ENCODE assay signal across 18 mouse cellular contexts in the genomic region with DNA sequence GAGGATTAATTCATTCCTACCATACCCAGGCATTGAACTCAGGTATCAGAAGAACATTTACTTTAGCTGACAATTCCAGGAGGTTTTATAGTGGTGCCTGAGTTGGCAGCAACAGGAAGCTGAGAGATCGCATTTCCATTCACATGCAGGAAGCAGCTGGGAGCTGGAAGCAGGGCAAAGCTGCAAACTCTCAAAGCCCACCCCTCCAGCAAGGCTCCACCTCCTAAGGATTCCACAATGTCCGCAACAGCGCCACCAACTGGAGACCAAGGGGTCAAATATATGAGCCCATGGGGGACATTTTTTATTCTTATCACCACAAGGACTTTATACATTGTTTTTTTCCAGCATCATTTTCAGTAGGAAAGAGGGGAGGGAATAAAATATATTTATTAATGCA. TPM values are rescaled to one million over a fixed set of nuclear protein-coding genes. Genes with fewer than 3 reads are reported as not detected.
DNase-seq lines count a peak whose midpoint lies in the region; ATAC-seq and TF ChIP-seq lines count a peak whose summit lies in the region.
"Had no signal": no experiment of that assay in that cellular context is flagged by ENCODE, and none has a peak within 500 bp of the region (broad histone marks: within the 10 kb centered on the region; RNA-seq: fewer than 3 reads in every experiment).

No protein-coding gene starts in this region.

- no peak for TF ChIP-seq EP300 in liver, embryonic 14.5 days (IDR thresholded peaks at IDR 0.05; ENCODE audit: low read depth)

- H3K9me3 ChIP-seq in heart, embryonic 10.5 days: peaks cover 3% of the 10 kb centered on the region; the same call in 1 of the 2 replicates
- H3K9me3 ChIP-seq in liver, embryonic 14.5 days (ENCODE audit: control insufficient read depth, low read length): no peaks in the 10 kb centered on the region
- peaks cover 4% of the 10 kb centered on the region; the same call in 1 of the 2 replicates for H3K9me3 ChIP-seq in liver, embryonic 11.5 days (ENCODE audit: control insufficient read depth, low read length)
- H3K9me3 ChIP-seq: forebrain, embryonic 15.5 days; neural tube, embryonic 12.5 days had no signal

- no peak overlapping the region for H3K27ac ChIP-seq in heart, embryonic 10.5 days
- no peak overlapping the region for H3K27ac ChIP-seq in liver, embryonic 14.5 days
- H3K27ac ChIP-seq in liver, embryonic 11.5 days (ENCODE audit: low read depth, low read length): no peak overlapping the region
- H3K27ac ChIP-seq: forebrain, embryonic 15.5 days; hindbrain, embryonic 14.5 days; neural tube, embryonic 12.5 days had no signal

- H3K4me2 ChIP-seq in liver, embryonic 14.5 days (ENCODE audit: low read depth): no peak overlapping the region
- no peak overlapping the region for H3K4me2 ChIP-seq in liver, embryonic 11.5 days
- H3K4me2 ChIP-seq: forebrain, embryonic 15.5 days; hindbrain, embryonic 14.5 days; neural tube, embryonic 12.5 days had no signal

- H3K9ac ChIP-seq in liver, embryonic 14.5 days (replicated peaks): no peak overlapping the region
- no peak overlapping the region for H3K9ac ChIP-seq in liver, embryonic 11.5 days (ENCODE audit: low read depth, low read length)
- H3K9ac ChIP-seq: forebrain, embryonic 15.5 days; hindbrain, embryonic 14.5 days; neural tube, embryonic 12.5 days had no signal

- no peak overlapping the region for H3K4me3 ChIP-seq in heart, embryonic 10.5 days
- no peak overlapping the region for H3K4me3 ChIP-seq in liver, embryonic 14.5 days (ENCODE audit: insufficient read depth in 1 of 2, low read depth in 2 of 2, low read length in 2 of 2)
- no peak overlapping the region for H3K4me3 ChIP-seq in liver, embryonic 11.5 days (ENCODE audit: low read depth, low read length)
- H3K4me3 ChIP-seq: erythroblast, embryonic 14.5 days; forebrain, embryonic 15.5 days; neural tube, embryonic 12.5 days had no signal

- H3K4me1 ChIP-seq in heart, embryonic 10.5 days: peaks cover 5% of the 10 kb centered on the region; the same call in 1 of the 2 replicates
- H3K4me1 ChIP-seq in liver, embryonic 14.5 days (replicated peaks; ENCODE audit: control insufficient read depth in 2 of 2, insufficient read depth in 2 of 2, low read length in 1 of 2): no peaks in the 10 kb centered on the region
- H3K4me1 ChIP-seq in liver, embryonic 11.5 days (replicated peaks; ENCODE audit: control insufficient read depth, insufficient read depth, low read length): no peaks in the 10 kb centered on the region
- H3K4me1 ChIP-seq: forebrain, embryonic 15.5 days; neural tube, embryonic 12.5 days had no signal

- intact Hi-C loops in left cerebral cortex, postnatal 4 days (cut with DNase I): no loop called here

- peak; percentile 40 for DNase-seq in heart, adult 11 months
- DNase-seq in heart, embryonic 10.5 days (ENCODE audit: low spot score): no peak
- DNase-seq in liver, embryonic 14.5 days (ENCODE audit: low read depth in 3 of 3, low spot score in 3 of 3): no peak
- no peak for DNase-seq in liver, embryonic 11.5 days (ENCODE audit: low spot score)
- DNase-seq in A20 (ENCODE audit: low read depth, low spot score): peak; percentile 13
- DNase-seq in induced T-regulatory cell, adult 2 months (ENCODE audit: low read depth): peak; percentile 28
- no peak for DNase-seq in right cerebral cortex, postnatal 4 days
- DNase-seq in left cerebral cortex, postnatal 4 days: no peak
- DNase-seq: adrenal gland, postnatal 25 days; cerebellum, adult 18-20 months; kidney, adult 2 months; kidney, postnatal 36 days; right cerebral cortex, postnatal 14 days had no signal

- ATAC-seq in liver, embryonic 14.5 days (ENCODE audit: insufficient read depth): no peak
- no peak for ATAC-seq in liver, embryonic 11.5 days (replicated peaks; ENCODE audit: low FRiP score)
- ATAC-seq: activated CD4-positive, CD25-positive, alpha-beta regulatory T cell, adult 4 months; forebrain, embryonic 15.5 days had no signal

- WGBS in heart, embryonic 10.5 days: 79% methylated on average over 3 of the region's 3 CpGs
- 84% methylated on average over 3 of the region's 3 CpGs for WGBS in liver, embryonic 14.5 days (ENCODE audit: insufficient replicate concordance)
- 92% methylated on average over 3 of the region's 3 CpGs for WGBS in liver, embryonic 11.5 days

- H3K36me3 ChIP-seq in heart, embryonic 10.5 days: peaks cover 9% of the 10 kb centered on the region; the same call in 1 of the 2 replicates
- H3K36me3 ChIP-seq in liver, embryonic 14.5 days (replicated peaks; ENCODE audit: control insufficient read depth, insufficient read depth, low read depth): no peaks in the 10 kb centered on the region
- H3K36me3 ChIP-seq in liver, embryonic 11.5 days (ENCODE audit: control insufficient read depth, insufficient read depth, low read length): peaks cover 6% of the 10 kb centered on the region; the same call in 1 of the 2 replicates
- H3K36me3 ChIP-seq: forebrain, embryonic 15.5 days; neural tube, embryonic 12.5 days had no signal

- peak; percentile 27; the same call in 1 of the 2 replicates for TF ChIP-seq CTCF in liver, embryonic 14.5 days (IDR thresholded peaks at IDR 0.05; ENCODE audit: low read depth)

- no peaks in the 10 kb centered on the region for H3K27me3 ChIP-seq in heart, embryonic 10.5 days (ENCODE audit: insufficient read depth, poor library complexity, severe bottlenecking)
- H3K27me3 ChIP-seq in liver, embryonic 14.5 days (ENCODE audit: control insufficient read depth, insufficient read depth, low read length): no peaks in the 10 kb centered on the region
- H3K27me3 ChIP-seq in liver, embryonic 11.5 days (replicated peaks; ENCODE audit: control insufficient read depth, insufficient read depth, low read length): no peaks in the 10 kb centered on the region
- H3K27me3 ChIP-seq: forebrain, embryonic 15.5 days; neural tube, embryonic 12.5 days had no signal

RNA-seq across cellular contexts. Expression of a gene that starts 15.7 kb away (rescaled TPM):
- polyA plus RNA-seq in heart, embryonic 10.5 days (2016; fragmentation: Nextera tagmentation; extraction: Ambion mirVana): 2.4 and 2.8 TPM in 2 replicates
- polyA plus RNA-seq in liver, embryonic 14.5 days (2012; rRNA removed): 3.7 and 3.9 TPM in 2 replicates
- 2.7 and 3.1 TPM in 2 replicates for polyA plus RNA-seq in liver, embryonic 14.5 days (2014; fragmentation: Nextera tagmentation; extraction: Ambion mirVana)
- 5.7 and 5.8 TPM in 2 replicates for polyA plus RNA-seq in liver, embryonic 11.5 days (2014; fragmentation: Nextera tagmentation; extraction: Ambion mirVana)
- total RNA-seq in left cerebral cortex, postnatal 4 days (2021): 10 to 100 TPM; 27.7 to 27.9 TPM

RNA-seq across cellular contexts. Expression of a gene that starts 49.1 kb away (rescaled TPM):
- 101 and 126 TPM in 2 replicates for polyA plus RNA-seq in heart, embryonic 10.5 days (2016; fragmentation: Nextera tagmentation; extraction: Ambion mirVana)
- polyA plus RNA-seq in liver, embryonic 14.5 days (2012; rRNA removed): 11.3 and 19.1 TPM in 2 replicates
- 39.0 and 40.6 TPM in 2 replicates for polyA plus RNA-seq in liver, embryonic 14.5 days (2014; fragmentation: Nextera tagmentation; extraction: Ambion mirVana)
- 143 and 150 TPM in 2 replicates for polyA plus RNA-seq in liver, embryonic 11.5 days (2014; fragmentation: Nextera tagmentation; extraction: Ambion mirVana)
- total RNA-seq in left cerebral cortex, postnatal 4 days (2021): 10 to 100 TPM; 56.0 to 60.5 TPM

RNA-seq across cellular contexts. Expression of a gene that starts 49.3 kb away (rescaled TPM):
- polyA plus RNA-seq in heart, embryonic 10.5 days (2016; fragmentation: Nextera tagmentation; extraction: Ambion mirVana): 38.1 and 39.2 TPM in 2 replicates
- 8.6 and 11.9 TPM in 2 replicates for polyA plus RNA-seq in liver, embryonic 14.5 days (2012; rRNA removed)
- polyA plus RNA-seq in liver, embryonic 14.5 days (2014; fragmentation: Nextera tagmentation; extraction: Ambion mirVana): 28.1 and 28.8 TPM in 2 replicates
- polyA plus RNA-seq in liver, embryonic 11.5 days (2014; fragmentation: Nextera tagmentation; extraction: Ambion mirVana): 49.7 and 53.8 TPM in 2 replicates
- total RNA-seq in left cerebral cortex, postnatal 4 days (2021): 100 to 1,000 TPM; 237 to 255 TPM

Comparison
In these comparisons a context has a peak if more than half of its experiments do, and no peak if none do; other contexts are left out.
1. DNase-seq: peak in heart, adult 11 months (single experiment), A20 (single experiment) and induced T-regulatory cell, adult 2 months (single experiment); none in heart, embryonic 10.5 days (single experiment), liver, embryonic 14.5 days (0 of 3), liver, embryonic 11.5 days (single experiment), right cerebral cortex, postnatal 4 days (single experiment) and left cerebral cortex, postnatal 4 days (single experiment).